Mouse (Mus musculus) lung, adult 2 months (tissue): Measurements from ENCODE around the gene Gse1. TPM values are rescaled to one million over a fixed set of nuclear protein-coding genes. Genes with fewer than 3 reads are reported as not detected.

ENCODE experiments used
- DNase-seq: peaks from one replicate; pipeline ENCODE4 v3.0.0; 2022
- H3K4me1 ChIP-seq: fragments of 200-500 bp; 2 replicates; pipeline ENCODE4 v1.6.1; 2011; ENCODE audit warnings: low read length; ENCODE audit not compliant: control insufficient read depth, insufficient read depth
- H3K4me3 ChIP-seq: fragments of 200-500 bp; replicated peaks from 2 replicates; pipeline ENCODE3; 2011; ENCODE audit warnings: low read depth, mild to moderate bottlenecking, control low read depth, low read length; ENCODE audit errors: extremely low read depth
- CTCF ChIP-seq: fragments of 200-500 bp; IDR thresholded peaks from 2 replicates; pipeline ENCODE4 v1.5.1; 2011; ENCODE audit warnings: mild to moderate bottlenecking, low read length, control low read depth; ENCODE audit not compliant: insufficient read depth
- POLR2A ChIP-seq: fragments of 200-500 bp; IDR thresholded peaks from 2 replicates; pipeline ENCODE4 v1.6.1; 2011; ENCODE audit warnings: low read depth, mild to moderate bottlenecking, control low read depth, low read length, borderline replicate concordance; ENCODE audit errors: extremely low read depth
- whole genome bisulfite sequencing: fragments of 180-500 bp; shearing (Covaris S2); methylation state at CpG from one replicate; pipeline ENCODE4 v1.1.7; 2018; 5-methylcytosine and 5-hydroxymethylcytosine counted together
- polyA plus RNA-seq: library from polyadenylated mRNA; depleted of rRNA; stranded (reverse); fragments of >200 nt; gene quantifications from 2 replicates; pipeline ENCODE4 v1.2.3, GENCODE M21; 2012

Gene Gse1
- polyA plus RNA-seq, 1 experiment: 35.6 TPM

DNA sequence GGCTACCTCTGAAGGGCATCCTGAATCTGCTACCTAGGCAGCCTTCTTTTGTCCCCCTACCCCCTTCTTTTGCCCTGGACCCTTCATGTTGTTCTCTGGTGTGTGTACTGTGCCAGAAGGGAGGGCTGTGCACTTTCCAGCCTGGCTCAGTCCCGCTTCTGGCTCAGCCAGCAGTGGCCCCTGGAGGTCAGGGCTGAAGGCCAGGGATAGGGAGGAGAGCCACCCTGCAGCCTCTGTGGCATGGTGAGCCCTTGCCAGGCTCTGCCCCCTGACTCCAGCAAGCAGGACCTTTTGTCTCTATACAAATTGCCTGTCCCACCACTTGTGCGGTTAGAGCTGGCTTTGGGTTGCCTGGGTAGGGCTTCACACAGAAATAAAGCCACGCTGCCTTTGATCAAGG is 85.4 kb downstream of the Gse1 start:
- TF ChIP-seq CTCF (no peak), POLR2A (no peak)
- H3K4me3 ChIP-seq: no peak overlapping the region
- 81% methylated on average over 3 of the region's 3 CpGs for WGBS
- H3K4me1 ChIP-seq: no peaks in the 10 kb centered on the region; the same call in 1 of the 2 replicates
- DNase-seq: no peak

DNA sequence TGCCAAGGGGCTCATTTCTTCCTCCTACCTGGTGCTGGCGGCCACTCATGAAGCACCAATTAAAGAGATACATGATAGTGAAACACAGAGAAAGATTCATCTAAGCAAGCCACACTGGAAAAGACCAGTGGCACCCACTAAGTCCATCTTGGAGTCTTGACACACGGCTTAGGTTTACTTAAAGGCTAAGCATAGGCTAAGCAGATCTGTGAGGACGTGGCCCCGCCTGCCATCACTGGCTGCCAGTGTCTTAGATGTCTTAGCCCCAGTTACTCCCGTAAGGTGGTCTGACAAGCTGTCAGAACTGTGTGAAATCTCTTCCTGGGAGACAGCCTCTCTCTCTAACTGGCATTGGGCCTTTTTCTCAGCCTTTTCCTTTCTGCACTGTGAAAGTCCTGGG is 86.7 kb downstream of the Gse1 start:
- WGBS: 90% methylated on average over 5 of the region's 5 CpGs
- no peak for TF ChIP-seq CTCF
- Histone ChIP-seq H3K4me3 (no peak overlapping the region), H3K4me1 (peaks cover 2% of the 10 kb centered on the region; the same call in 1 of the 2 replicates)
- no peak for DNase-seq

DNA sequence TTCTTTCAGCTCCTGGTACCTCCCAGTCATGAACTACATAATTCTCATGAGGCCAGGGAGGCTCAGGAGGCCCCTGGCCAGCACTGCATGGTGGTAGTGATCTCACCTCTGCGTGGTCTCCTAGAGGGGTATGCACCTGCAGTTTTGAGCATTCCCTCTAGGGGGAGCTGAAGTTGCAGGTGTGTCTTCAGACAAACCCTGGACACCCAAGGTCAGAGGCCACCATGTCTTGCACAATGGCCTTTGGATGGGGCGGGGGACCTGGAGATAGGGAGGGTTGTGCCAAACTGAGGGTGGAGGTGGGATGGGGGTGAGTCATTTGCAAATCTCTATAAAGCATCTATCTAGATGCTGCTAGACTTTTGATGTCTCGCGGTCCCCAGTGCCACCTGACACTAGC is 87.4 kb downstream of the Gse1 start:
- Histone ChIP-seq H3K4me1 (peaks cover 2% of the 10 kb centered on the region; the same call in 1 of the 2 replicates), H3K4me3 (no peak overlapping the region)
- TF ChIP-seq POLR2A (no peak), CTCF (peak; percentile 54)
- WGBS: 89% methylated on average over 4 of the region's 4 CpGs
- DNase-seq: no peak

DNA sequence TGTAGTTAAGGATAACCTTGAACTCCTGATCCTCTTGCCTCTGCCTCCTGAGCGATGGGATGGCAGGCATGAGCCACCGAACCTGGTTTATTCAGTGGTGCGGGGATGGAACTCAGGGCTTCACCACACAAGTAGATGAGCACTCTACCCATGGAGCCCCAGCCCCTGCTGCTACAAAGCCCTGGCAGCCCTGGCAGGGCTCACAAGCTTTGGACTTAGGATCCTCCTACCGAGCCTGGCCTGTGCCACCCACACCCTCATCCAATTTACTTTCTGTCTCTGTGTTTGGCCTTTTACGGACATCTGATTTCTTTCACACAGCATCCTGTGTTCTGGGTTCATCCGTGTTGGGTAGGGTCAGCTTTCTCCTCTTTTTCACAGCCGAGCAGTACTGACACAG is 88.5 kb downstream of the Gse1 start:
- no peak for DNase-seq
- Histone ChIP-seq H3K4me3 (no peak overlapping the region), H3K4me1 (peaks cover 2% of the 10 kb centered on the region; the same call in 1 of the 2 replicates)
- no peak for TF ChIP-seq CTCF
- TF ChIP-seq POLR2A: no peak
- 86% methylated on average over 7 of the region's 7 CpGs for WGBS

DNA sequence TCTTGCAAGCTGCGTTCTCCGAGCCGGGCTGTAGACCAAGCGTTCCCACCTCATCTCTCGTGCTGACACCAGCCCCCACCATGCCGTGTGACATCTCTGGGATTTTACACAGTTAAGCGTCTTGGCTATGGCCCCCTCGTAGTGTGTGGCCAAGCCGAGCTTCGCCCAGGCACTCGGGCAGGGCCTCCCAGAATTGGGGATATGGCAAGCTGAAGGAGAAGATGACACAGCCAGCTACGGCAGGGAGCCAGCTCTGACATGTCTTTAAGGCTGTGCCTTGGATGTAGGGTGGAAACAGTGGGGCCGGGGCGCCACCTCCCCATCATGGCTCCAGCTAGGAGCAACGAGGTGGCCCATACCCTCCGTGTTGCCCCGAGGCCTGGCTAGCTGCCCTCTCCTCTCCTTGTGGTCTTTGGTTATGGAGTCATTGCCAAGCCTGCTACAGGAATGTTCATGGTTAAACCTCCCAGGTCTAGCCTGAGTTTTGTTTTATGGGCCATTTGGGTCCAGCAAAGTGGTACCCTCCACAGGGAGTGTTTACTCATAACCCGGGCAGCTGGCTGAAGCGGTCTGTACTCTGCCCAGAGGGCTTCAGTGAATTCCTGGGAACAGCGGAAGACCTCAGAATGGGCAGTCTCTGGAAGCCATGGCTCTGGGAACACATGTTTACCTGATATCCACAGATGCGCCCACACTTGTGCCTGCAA is 89.0 kb downstream of the Gse1 start:
- no peak for DNase-seq
- no peak overlapping the region for H3K4me3 ChIP-seq
- peaks cover 2% of the 10 kb centered on the region; the same call in 1 of the 2 replicates for H3K4me1 ChIP-seq
- TF ChIP-seq CTCF (no peak), POLR2A (no peak)
- 86% methylated on average over 21 of the region's 21 CpGs for WGBS

DNA sequence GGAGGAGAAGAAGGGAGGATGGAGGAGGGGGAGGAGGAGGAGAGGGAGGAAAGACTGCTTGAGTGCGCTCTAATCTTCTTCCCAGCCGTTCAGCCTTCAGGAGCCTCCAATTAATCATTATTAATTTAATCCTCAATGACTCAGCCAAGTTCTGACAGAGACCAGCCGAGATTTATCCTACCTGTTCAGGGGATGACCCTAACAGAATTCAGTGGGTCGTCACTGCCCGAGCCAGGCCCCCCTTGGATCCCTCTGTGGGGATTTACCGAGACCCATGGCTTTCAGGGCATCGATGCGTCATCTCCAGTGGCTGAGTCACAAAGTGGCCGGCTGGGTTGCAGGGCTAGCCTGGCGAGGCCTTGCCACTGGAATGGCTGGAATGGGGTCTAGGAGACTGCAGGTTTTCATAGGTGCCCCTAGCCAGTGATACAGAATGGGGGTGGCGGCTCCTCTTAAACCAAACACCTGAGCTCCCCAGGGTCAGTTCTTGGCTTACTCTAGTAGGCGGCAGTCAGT is 90.3 kb downstream of the Gse1 start:
- DNase-seq: no peak
- 83% methylated on average over 12 of the region's 12 CpGs for WGBS

DNA sequence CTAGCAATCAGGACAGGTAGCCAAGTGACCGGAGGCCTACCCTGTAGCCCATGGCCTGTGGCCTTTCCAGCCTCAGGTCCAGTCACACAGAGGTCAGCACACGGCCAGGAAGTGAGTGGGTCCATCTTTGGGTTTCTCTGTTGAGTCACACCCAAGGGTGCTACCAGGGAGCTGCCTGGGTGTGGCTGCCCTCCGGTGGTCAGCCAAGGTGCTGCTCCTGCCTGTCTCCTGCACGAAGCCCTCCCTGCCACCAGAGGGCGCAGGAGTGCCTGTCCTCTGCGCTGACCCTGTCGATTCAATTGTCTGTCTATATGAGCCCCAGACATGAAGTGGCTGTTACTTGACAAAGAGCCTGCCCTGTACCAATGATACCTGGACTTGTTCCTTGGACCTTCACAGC is 91.2 kb downstream of the Gse1 start:
- WGBS: 24% methylated on average over 7 of the region's 7 CpGs
- TF ChIP-seq CTCF (peak; percentile 99), POLR2A (no peak)
- Histone ChIP-seq H3K4me3 (no peak overlapping the region), H3K4me1 (peaks cover 15% of the 10 kb centered on the region)
- DNase-seq: peak; percentile 73

More for the DNA sequence above, 90.3 kb downstream of the Gse1 start:
- TF ChIP-seq CTCF (no peak), POLR2A (no peak)
- no peak overlapping the region for H3K4me3 ChIP-seq
- H3K4me1 ChIP-seq: peaks cover 9% of the 10 kb centered on the region; the same call in 1 of the 2 replicates

DNA sequence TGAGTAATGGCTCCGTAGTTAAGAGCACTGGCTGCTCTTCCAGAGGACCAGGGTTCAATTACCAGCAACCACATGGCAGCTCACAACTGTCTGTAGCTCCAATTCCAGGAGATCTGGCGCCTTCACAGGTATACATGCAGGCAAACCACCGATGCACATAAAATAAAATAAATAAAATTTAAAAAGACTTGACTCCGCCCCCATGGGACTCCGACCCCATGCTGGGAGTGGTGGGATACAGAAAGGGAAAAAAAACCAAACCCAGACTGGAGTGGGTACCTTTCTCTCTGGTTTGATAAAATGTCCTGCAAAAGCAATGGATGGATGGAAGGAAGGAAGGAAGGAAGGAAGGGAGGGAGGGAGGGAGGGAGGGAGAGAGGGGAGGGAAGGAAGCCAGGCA is 91.9 kb downstream of the Gse1 start:
- 81% methylated on average over 5 of the region's 5 CpGs for WGBS
- H3K4me1 ChIP-seq: peaks cover 21% of the 10 kb centered on the region

DNA sequence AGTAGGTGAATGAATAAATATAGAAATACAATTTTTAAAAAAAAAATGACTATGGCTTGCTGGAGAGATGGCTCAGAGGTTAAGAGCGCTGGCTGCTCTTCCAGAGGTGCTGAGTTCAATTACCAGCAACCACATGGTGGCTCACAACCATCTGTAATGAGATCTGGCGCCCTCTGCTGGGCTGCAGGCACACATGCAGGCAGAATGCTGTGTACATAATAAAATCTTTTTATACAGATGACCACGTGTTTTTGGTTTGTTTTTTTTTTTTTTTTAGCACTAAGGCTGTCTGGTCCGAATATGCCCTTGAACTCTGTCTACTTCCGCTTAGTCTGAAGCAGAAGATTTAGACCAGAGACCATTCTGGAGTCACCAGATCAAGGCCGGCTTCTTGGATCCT is 93.5 kb downstream of the Gse1 start:
- Histone ChIP-seq H3K4me3 (no peak overlapping the region), H3K4me1 (peaks cover 24% of the 10 kb centered on the region)
- 55% methylated on average over 6 of the region's 6 CpGs for WGBS
- TF ChIP-seq CTCF (peak; percentile 70), POLR2A (no peak)
- no peak for DNase-seq

More for the DNA sequence above, 91.9 kb downstream of the Gse1 start:
- TF ChIP-seq POLR2A: no peak
- no peak for TF ChIP-seq CTCF
- DNase-seq: no peak
- H3K4me3 ChIP-seq: no peak overlapping the region

DNA sequence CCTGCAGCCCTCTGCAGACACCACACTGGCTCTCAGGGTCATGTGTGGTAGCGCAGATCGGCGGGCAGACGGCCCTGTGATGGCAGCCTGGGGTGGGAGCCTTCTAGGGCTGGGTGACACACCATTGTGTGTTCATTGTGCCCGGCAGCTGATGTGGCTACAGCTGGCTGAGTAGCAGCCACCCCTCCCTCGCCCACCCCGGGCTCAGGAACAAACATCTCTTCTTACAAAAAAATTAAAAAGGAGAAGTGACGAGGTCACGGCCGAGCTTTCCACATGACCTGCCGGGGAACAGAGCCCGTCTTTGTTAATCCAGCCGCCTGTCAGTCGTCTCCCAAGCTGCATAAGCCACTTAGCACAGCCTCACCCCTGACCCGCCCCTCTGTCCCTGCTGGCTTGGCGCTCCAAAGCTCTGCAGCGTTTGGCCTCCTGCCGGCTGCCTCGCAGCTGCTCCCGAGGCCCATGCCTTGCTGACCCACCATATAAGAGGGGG is 94.7 kb downstream of the Gse1 start:
- WGBS: 20% methylated on average over 20 of the region's 20 CpGs
- TF ChIP-seq CTCF (no peak), POLR2A (no peak)
- DNase-seq: no peak
- no peak overlapping the region for H3K4me3 ChIP-seq
- H3K4me1 ChIP-seq: peaks cover 24% of the 10 kb centered on the region

DNA sequence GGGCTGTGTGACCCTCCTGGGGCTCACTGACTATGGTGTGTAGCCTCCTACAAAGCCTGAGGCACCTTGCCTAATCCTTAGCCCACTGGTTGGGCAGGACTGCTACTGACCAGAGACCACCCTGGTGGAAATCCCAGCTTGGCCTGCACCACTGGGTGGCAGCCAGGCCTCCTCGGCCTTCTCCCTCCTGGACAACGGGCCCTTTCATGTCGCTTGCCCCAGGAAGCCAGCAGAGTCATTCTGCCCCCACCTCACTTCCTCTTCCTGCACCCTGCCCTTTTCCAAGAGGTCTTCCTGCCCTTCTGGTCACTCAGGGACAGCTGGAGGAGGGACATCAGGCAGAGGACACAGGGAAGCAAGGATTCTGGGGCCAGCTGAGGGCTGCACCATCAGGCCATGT is 96.3 kb downstream of the Gse1 start:
- no peak for DNase-seq
- 32% methylated on average over 3 of the region's 3 CpGs for WGBS
- TF ChIP-seq POLR2A (no peak), CTCF (no peak)

More for the DNA sequence above, 96.3 kb downstream of the Gse1 start:
- Histone ChIP-seq H3K4me1 (peaks cover 21% of the 10 kb centered on the region), H3K4me3 (no peak overlapping the region)
